Mouse (Mus musculus) MEL (cell line): ENCODE data around the gene Cpne9.
"Not testable (repeated sequence)": the region's sequence is repeated elsewhere in the genome, so short reads cannot be mapped to it uniquely, and the experiment has no call there.

Experiments used
- CHD2 ChIP-seq: IDR thresholded peaks from 2 replicates; pipeline ENCODE4 v1.6.1; 2011; ENCODE audit warnings: low read length, improper control_type of control experiment
- CTCF ChIP-seq, 3 experiments: IDR thresholded peaks in 2 of 3; conservative IDR thresholded peaks in 1 of 3; 2 replicates each; pipeline ENCODE4 v1.5.1; 2011 to 2012; ENCODE audit warnings: low read length in 3 of 3, low read depth in 2 of 3, mild to moderate bottlenecking in 2 of 3, improper control_type of control experiment in 1 of 3, inconsistent platforms in 1 of 3, mixed read lengths in 1 of 3, moderate library complexity in 1 of 3; ENCODE audit not compliant: control insufficient read depth in 1 of 3, insufficient read depth in 1 of 3, poor library complexity in 1 of 3, severe bottlenecking in 1 of 3
- E2F4 ChIP-seq: IDR thresholded peaks from 2 replicates; pipeline ENCODE4 v1.6.1; 2011; ENCODE audit warnings: low read depth, low read length, improper control_type of control experiment, borderline replicate concordance
- HCFC1 ChIP-seq: IDR thresholded peaks from 2 replicates; pipeline ENCODE4 v1.6.1; 2012; ENCODE audit warnings: low read depth, mild to moderate bottlenecking, inconsistent platforms, low read length, improper control_type of control experiment, moderate library complexity
- MAFK ChIP-seq: IDR thresholded peaks from 2 replicates; pipeline ENCODE4 v1.6.1; 2011; ENCODE audit warnings: low read depth, mild to moderate bottlenecking, low read length, improper control_type of control experiment, borderline replicate concordance
- MAZ ChIP-seq: IDR thresholded peaks from 2 replicates; pipeline ENCODE4 v1.6.1; 2012; ENCODE audit warnings: low read depth, mild to moderate bottlenecking, inconsistent platforms, low read length, improper control_type of control experiment
- MXI1 ChIP-seq: IDR thresholded peaks from 2 replicates; pipeline ENCODE4 v1.6.1; 2011; ENCODE audit warnings: mild to moderate bottlenecking, low read depth, low read length, improper control_type of control experiment
- MYB ChIP-seq: IDR thresholded peaks from 2 replicates; pipeline ENCODE4 v1.6.1; 2011; ENCODE audit warnings: mild to moderate bottlenecking, low read depth, low read length, improper control_type of control experiment
- POLR2A ChIP-seq, 2 experiments: IDR thresholded peaks; 2 replicates each; pipeline ENCODE4 v1.6.1; 2011 to 2012; ENCODE audit warnings: low read length in 2 of 2, mild to moderate bottlenecking in 2 of 2, control low read depth in 1 of 2, improper control_type of control experiment in 1 of 2, low read depth in 1 of 2, moderate library complexity in 1 of 2; ENCODE audit not compliant: control insufficient read depth in 1 of 2, insufficient read depth in 1 of 2, poor library complexity in 1 of 2
- POLR2AphosphoS5 ChIP-seq: IDR thresholded peaks from 2 replicates; pipeline ENCODE4 v1.6.1; 2012; ENCODE audit warnings: low read depth, borderline replicate concordance, mild to moderate bottlenecking, inconsistent platforms, low read length, moderate library complexity, mixed read lengths
- RCOR1 ChIP-seq: IDR thresholded peaks from 2 replicates; pipeline ENCODE4 v1.6.1; 2012; ENCODE audit warnings: low read depth, mild to moderate bottlenecking, inconsistent platforms, low read length, improper control_type of control experiment
- TAL1 ChIP-seq: IDR thresholded peaks from 2 replicates; pipeline ENCODE4 v1.6.1; 2012; ENCODE audit warnings: mild to moderate bottlenecking, inconsistent platforms, low read length, moderate library complexity, mixed read lengths
- ZKSCAN1 ChIP-seq: IDR thresholded peaks from 2 replicates; pipeline ENCODE4 v1.6.1; 2012; ENCODE audit warnings: low read depth, mild to moderate bottlenecking, inconsistent platforms, low read length, improper control_type of control experiment, moderate library complexity

- not testable (repeated sequence) for TF ChIP-seq POLR2AphosphoS5; POLR2A (IDR thresholded peaks at IDR 0.05; ENCODE audit: control insufficient read depth in 1 of 2, insufficient read depth in 1 of 2, low read depth in 1 of 2, low read length in 2 of 2, poor library complexity in 1 of 2); MYB; E2F4; CHD2; CTCF (IDR thresholded peaks at IDR 0.05 in 2 of 3, conservative IDR thresholded peaks at IDR 0.05 in 1 of 3; ENCODE audit: control insufficient read depth in 1 of 3, insufficient read depth in 1 of 3, low read depth in 2 of 3, low read length in 3 of 3, poor library complexity in 1 of 3, severe bottlenecking in 1 of 3); TAL1; HCFC1; MAZ; MAFK; MXI1; ZKSCAN1; RCOR1
Measured at GRCm38 (mm10) chr6:113332734-113333133, 50.6 kb downstream of the Cpne9 start.
